Mouse (Mus musculus) adrenal gland, adult 2 months (tissue): ENCODE measurements at regions not wholly inside any gene's neighbourhood (a gene's known extent, or its start where the extent isn't known, plus 50 kb on each side); places are given as distances from the start of the nearest gene placed in this dataset.
"Not testable (repeated sequence)": the region's sequence is repeated elsewhere in the genome, so short reads cannot be mapped to it uniquely, and the experiment has no call there.

Experiments used
- DNase-seq: peaks from one replicate; pipeline ENCODE4 v3.0.0; 2021

DNA sequence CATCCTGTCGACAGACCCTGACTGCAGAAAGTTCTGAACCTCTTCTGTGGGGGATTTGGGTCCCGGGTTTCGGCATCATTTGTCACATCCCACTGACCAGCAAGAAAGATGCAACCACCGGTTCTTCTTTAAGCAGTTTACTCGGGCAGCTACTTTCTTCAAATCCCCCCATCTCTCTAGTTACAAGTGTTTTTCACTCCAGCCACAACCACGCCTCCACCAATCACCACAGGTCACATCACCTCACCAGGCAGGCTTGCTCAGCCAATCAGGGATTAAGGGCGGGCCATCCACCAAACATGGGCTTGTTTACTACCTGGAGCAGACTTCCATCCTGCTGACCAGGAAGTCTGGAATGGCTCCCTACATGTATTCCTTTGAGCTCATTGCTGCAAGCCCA is 119.6 kb downstream of the Tnfsf18 start:
- DNase-seq: not testable (repeated sequence)

DNA sequence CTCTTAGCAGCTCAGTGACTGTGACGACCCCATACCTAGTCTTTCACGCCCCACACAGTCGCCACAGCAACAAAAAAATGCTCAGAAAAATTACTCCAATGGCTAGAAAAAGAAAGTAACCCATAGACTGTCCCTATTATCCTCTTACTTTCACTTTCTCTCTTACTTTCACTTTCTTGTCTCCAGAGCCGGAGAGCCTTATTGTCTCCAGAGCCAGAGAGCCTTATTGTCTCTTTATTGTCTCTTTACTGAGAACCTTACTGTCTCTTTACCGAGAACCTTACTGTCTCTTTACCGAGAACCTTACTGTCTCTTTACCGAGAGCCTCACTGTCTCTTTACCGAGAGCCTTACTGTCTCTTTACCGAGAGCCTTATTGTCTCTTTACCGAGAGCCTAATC is 119.2 kb downstream of the Tnfsf18 start:
- DNase-seq: not testable (repeated sequence)

DNA sequence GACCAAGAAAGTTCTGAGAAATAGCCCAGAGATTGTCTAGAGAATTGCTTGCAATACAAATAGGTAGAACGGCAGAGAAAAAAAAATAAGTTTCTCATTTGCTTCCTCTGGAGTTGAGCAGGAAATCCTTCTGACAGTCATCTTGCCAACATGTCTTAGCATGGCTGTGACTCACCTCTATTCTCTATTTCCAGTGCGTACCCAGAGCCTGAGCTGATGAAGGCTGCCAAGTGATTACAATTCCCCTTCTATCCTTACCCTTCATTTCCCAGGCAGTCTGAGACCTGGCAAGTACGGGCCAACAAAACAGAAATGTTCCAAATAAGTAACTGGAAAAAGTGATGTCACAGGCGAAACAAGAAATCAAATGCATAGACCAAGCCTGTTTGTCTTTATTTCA is 113.0 kb downstream of the Tnfsf18 start:
- DNase-seq: no peak

DNA sequence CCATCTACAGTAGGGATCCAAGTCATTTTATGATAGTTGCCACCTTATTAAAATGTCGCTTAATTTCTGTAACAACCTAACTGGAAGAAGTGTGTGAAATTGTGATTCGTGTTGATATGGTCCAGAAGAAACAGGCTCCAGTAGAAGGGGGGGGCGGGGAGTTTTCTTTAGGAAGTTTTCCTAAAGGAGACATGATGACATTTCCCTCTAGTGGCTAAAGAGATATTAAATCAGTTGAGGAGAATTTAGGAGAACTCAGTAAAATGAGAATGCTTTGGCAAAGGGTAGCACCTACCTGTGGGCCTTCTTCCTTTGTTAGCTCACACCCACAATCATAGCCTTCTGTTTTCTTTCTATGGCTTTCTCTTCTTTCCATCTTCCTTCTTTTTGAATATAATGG is 107.7 kb downstream of the Tnfsf18 start:
- DNase-seq: no peak

DNA sequence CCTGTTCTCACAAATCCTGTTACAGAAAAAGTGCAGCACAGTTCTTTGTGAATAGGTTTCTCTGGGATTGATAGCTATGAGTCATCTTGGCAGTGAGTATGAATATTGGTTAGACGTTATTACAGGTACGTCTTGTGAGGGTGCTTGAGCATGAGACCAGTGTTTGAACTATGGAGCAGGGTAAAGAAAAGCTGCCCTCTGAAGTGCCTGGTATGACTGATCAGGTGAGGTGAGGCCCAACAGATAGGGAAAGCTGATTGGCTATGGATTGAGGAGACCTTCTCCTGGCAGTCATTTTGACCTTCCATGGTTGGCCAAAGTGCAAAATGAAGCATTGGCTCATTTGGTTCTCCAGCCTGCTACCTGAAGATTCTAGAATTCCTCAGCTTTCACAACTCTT is 106.7 kb downstream of the Tnfsf18 start:
- no peak for DNase-seq

DNA sequence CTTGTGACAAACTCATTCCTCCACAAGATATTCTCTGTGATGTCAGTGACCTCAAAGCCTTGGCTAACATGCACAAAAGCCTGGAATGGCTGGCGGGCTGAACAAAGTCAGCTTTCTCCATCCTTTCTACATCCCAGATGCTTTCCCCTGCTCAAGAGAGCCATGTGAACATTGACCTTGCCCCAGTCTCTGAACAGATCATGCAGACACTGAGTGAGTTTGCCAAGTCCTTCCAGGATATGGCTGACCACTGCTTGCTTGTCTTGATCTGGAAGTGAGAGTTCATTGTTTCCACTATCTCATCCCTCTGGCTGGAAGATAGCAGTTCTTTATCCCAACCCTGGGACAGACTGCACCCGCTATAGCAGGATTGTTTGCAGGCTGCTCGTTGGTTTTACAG is 103.7 kb downstream of the Tnfsf18 start:
- DNase-seq: no peak

DNA sequence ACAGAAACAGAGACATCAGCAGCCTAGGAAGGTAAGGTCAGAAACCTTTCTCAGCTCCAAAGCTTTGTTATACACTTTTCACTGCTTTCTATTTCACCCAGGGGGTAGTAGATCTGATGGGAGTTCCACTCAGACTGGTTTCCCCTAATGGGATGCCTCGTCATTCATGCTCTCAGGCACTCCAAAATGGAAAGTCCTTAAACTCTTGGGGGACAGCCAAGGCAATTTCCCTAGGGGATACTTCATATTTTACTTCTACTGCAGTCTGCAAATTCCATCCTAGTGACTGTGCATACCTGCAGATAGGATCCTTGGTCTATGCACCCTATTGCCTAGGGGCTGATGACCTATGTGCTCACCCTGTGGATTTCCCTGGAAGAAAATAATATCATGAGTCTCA is 82.1 kb downstream of the Tnfsf18 start:
- DNase-seq: no peak

DNA sequence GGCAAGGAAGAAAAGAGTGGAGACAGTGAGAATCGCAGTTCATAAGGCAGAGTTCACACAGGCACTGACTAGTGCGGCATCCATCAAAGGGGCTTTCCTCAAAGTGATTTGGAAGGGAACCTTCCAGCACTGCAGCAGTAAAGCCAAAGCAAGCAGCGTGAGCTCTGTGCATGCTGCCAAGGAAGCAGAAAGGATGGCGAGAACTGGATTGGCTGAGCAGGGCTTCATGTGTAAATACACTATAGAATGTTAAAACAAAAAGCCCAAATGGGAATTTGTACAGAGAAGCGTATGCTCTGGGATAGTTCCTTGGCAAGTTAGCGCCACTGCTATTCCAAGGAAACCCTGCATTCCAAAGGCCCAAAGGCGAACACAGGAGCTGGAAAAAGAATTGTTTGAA is 81.5 kb downstream of the Tnfsf18 start:
- no peak for DNase-seq

DNA sequence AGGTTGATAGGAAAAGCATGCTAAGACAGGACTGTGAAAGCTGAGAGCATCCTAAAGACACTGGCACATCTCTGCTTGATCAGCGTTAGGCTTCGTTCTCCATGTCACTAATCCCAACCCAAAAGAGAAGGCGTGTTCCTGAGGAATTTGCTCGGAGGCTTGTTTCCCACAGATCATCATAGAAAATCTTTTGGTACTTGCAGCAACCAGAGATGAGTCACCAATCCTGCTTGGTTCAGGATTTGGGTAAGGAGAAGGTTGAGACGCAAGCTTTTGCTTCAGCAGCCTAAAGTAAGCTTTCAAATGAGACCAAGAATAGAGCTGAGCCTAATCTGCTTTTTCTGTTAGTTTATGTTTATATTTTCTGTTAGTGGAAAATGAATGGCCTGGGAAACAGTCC is 80.7 kb downstream of the Tnfsf18 start:
- no peak for DNase-seq

DNA sequence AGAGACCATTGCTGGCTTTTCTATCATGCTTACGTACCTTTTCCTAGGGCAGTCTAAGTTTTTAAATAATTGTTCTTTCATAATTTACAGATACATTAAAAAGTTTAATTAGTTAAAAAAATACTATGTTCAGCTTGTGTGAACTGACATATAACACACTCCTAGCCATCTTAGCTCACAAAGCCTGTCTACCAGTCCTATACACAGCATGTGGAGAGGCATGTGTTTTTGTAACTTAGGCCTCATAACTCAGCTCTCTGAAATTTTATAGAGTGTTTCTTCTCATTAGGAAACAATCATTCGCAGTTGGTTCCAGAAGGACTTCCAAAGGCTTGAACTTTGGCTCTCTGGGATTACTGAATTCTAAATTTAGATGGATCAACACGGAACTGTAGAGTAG is 76.3 kb downstream of the Tnfsf18 start:
- no peak for DNase-seq

DNA sequence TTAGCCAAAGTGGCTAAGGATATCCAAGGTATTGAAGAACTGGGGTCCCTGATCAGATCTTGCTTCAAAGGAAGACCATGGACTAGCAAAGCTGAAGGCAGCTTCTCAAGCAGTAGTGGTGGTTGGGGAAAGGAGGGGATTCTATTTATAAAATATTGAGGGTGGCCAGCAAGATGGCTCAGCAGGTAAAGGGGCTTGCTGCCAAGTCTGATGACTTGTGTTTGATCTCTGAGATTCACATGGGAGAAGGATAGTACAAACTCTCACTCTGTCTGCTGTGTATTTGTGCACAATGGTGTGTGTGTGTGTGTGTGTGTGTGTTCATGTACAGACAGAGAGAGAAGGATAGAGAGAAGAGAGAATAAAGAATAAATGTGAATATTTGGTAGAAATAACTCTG is 73.4 kb downstream of the Tnfsf18 start:
- no peak for DNase-seq

DNA sequence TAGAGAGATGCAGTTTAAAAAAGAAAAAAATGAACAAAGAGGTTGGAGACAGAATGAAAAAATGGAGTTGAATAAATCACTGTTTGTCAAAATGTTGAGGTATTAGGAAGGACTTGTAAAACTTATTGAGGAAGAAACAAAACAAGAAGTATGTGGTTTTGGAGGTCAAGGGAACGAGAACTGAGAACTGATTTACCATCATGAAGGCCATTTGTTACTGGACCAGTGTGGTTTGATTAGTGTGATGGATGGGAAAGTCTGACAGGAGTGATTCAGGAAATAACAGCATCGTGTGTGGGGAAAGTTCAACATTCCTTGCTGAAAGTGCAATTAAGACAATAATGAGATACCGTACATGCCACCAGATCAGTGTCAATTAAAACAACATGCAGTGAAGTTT is 65.9 kb downstream of the Tnfsf18 start:
- DNase-seq: no peak
